Mouse (Mus musculus): Measurements from ENCODE around the gene Myo3a.

DNA sequence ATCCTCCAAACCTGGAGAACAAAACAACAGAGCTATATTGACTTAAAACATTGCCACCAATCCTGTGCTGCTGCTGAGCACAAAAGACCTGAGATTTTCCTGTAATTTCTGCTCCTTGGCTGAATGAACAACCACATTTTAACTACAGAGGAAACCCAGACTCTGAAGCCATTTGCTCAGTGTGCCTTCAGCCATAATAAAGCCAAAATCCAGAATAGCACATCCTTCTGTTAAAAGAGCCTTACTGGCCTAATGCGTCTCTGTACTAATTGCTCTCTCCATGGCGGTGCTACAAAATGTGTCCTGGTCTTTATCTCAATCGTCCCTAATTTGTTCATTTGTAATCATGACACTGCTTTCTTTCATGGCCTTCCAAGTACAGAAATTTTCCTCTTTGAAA, 23.2 kb downstream of the Myo3a start:
- TF ChIP-seq CTCF (IDR thresholded peaks at IDR 0.05; ENCODE audit: control insufficient read depth, insufficient read depth, low read length) (no peak), POLR2A (IDR thresholded peaks at IDR 0.05; ENCODE audit: borderline replicate concordance, control insufficient read depth, low read depth, low read length) (no peak)

Measured in bone marrow, adult 2 months (tissue).